Mouse (Mus musculus): ENCODE results near the gene Git2. TPM values are rescaled to one million over a fixed set of nuclear protein-coding genes. Genes with fewer than 3 reads are reported as not detected.

The Git2 gene
- total and polyA plus RNA-seq, 2 experiments = 11.0 to 11.8 TPM

DNA sequence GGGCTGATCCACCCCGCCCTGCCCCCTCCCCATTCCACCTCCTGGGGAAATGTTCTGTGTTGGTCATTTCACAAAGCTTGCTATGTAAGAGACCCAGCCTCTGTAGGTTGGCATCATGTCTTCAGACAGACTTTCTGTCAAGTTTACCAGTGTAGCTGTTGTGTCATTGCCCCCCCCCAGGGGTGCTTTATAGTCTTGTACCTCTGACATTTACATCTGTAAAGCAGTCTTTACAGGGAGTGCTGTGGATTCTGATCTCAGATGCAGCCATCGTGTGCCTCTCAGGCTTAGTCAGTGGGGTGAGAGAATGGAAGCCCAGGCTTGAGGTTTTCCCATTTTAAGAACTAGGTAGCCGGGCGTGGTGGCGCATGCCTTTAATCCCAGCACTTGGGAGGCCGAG is 26.5 kb upstream of the Git2 start:
- TF ChIP-seq POLR2A (IDR thresholded peaks at IDR 0.05; ENCODE audit: extremely low read depth, insufficient read depth, low read length) = no peak
- TF ChIP-seq CTCF (IDR thresholded peaks at IDR 0.05; ENCODE audit: low read depth, low read length) = no peak
- WGBS = 97% methylated on average over 6 of the region's 6 CpGs

DNA sequence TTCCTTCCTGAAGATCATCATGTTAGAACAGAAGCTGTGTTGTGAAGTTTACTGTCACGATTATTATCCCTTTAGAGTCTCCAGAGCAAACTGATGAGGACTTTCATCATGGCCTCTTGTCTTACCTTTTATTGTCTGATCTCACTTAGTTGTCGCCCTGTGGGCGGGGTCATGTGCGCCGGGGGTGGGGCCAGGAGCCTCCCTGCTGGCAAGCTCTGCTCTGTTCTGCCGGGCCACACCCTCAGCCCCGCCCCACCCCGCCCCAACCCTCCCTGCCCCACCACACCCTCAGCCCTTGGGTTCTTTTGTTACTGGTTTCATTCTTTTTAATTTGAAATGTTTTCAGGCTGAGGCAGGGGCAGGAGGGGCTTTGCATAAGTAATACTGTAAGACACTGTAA is 25.7 kb upstream of the Git2 start:
- H3K27ac ChIP-seq (replicated peaks; ENCODE audit: insufficient read depth, low read depth, low read length) = no peak overlapping the region
- no peaks in the 10 kb centered on the region for H3K27me3 ChIP-seq (ENCODE audit: control insufficient read depth, insufficient read depth, low read length)
- no peaks in the 10 kb centered on the region for H3K79me2 ChIP-seq (ENCODE audit: control insufficient read depth, insufficient read depth, low read length)
- H3K36me3 ChIP-seq (ENCODE audit: control insufficient read depth, insufficient read depth, low read length) = no peaks in the 10 kb centered on the region; the same call in 1 of the 2 replicates
- no peak for DNase-seq (ENCODE audit: extremely low read depth, low read depth, low spot score)
- TF ChIP-seq POLR2A (IDR thresholded peaks at IDR 0.05; ENCODE audit: extremely low read depth, insufficient read depth, low read length) = no peak
- no peak for TF ChIP-seq CTCF (IDR thresholded peaks at IDR 0.05; ENCODE audit: low read depth, low read length)
- no peak overlapping the region for H3K4me3 ChIP-seq (ENCODE audit: insufficient read depth, low read depth, low read length)
- H3K9ac ChIP-seq (ENCODE audit: low read depth, low read length) = no peak overlapping the region
- peaks cover 2% of the 10 kb centered on the region; the same call in 1 of the 2 replicates for H3K4me1 ChIP-seq (ENCODE audit: control insufficient read depth, insufficient read depth, low read length)
- 67% methylated on average over 8 of the region's 8 CpGs for WGBS

More for the DNA sequence above, 26.5 kb upstream of the Git2 start:
- no peak for DNase-seq (ENCODE audit: extremely low read depth, low read depth, low spot score)
- Histone ChIP-seq H3K79me2 (ENCODE audit: control insufficient read depth, insufficient read depth, low read length) (no peaks in the 10 kb centered on the region), H3K36me3 (ENCODE audit: control insufficient read depth, insufficient read depth, low read length) (no peaks in the 10 kb centered on the region; the same call in 1 of the 2 replicates), H3K4me3 (ENCODE audit: insufficient read depth, low read depth, low read length) (no peak overlapping the region), H3K9ac (ENCODE audit: low read depth, low read length) (no peak overlapping the region), H3K27ac (replicated peaks; ENCODE audit: insufficient read depth, low read depth, low read length) (no peak overlapping the region), H3K4me1 (ENCODE audit: control insufficient read depth, insufficient read depth, low read length) (no peaks in the 10 kb centered on the region), H3K27me3 (ENCODE audit: control insufficient read depth, insufficient read depth, low read length) (no peaks in the 10 kb centered on the region)

DNA sequence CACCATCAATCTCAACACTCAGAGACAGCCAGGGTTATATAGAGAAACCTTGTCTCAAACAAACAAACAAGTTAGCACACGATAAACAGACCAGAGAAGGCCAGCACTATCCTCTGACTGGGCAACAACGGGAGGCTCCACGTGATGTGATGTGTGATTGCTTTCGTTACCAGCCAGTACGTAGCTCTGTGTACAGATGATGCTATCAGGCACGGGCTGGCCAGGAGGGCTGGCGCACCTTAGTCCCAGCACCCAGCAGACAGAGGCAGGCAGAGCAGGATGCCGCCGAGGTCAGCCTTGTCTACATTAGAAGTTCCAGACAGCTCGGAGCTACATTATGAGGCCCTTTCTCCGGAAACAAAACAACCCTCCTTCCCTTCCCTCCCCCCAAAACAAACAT is 24.5 kb upstream of the Git2 start:
- DNase-seq (ENCODE audit: extremely low read depth, low read depth, low spot score) = no peak
- Histone ChIP-seq H3K4me3 (ENCODE audit: insufficient read depth, low read depth, low read length) (no peak overlapping the region), H3K36me3 (ENCODE audit: control insufficient read depth, insufficient read depth, low read length) (no peaks in the 10 kb centered on the region; the same call in 1 of the 2 replicates), H3K4me1 (ENCODE audit: control insufficient read depth, insufficient read depth, low read length) (peaks cover 4% of the 10 kb centered on the region; the same call in 1 of the 2 replicates), H3K27ac (replicated peaks; ENCODE audit: insufficient read depth, low read depth, low read length) (no peak overlapping the region), H3K79me2 (ENCODE audit: control insufficient read depth, insufficient read depth, low read length) (no peaks in the 10 kb centered on the region), H3K9ac (ENCODE audit: low read depth, low read length) (no peak overlapping the region), H3K27me3 (ENCODE audit: control insufficient read depth, insufficient read depth, low read length) (no peaks in the 10 kb centered on the region)
- 77% methylated on average over 11 of the region's 11 CpGs for WGBS
- TF ChIP-seq CTCF (IDR thresholded peaks at IDR 0.05; ENCODE audit: low read depth, low read length) (no peak), POLR2A (IDR thresholded peaks at IDR 0.05; ENCODE audit: extremely low read depth, insufficient read depth, low read length) (no peak)

- 88% methylated on average over 8 of the region's 8 CpGs for WGBS
- Histone ChIP-seq H3K27ac (replicated peaks; ENCODE audit: insufficient read depth, low read depth, low read length) (no peak overlapping the region), H3K36me3 (ENCODE audit: control insufficient read depth, insufficient read depth, low read length) (no peaks in the 10 kb centered on the region; the same call in 1 of the 2 replicates), H3K27me3 (ENCODE audit: control insufficient read depth, insufficient read depth, low read length) (no peaks in the 10 kb centered on the region), H3K4me3 (ENCODE audit: insufficient read depth, low read depth, low read length) (no peak overlapping the region), H3K79me2 (ENCODE audit: control insufficient read depth, insufficient read depth, low read length) (no peaks in the 10 kb centered on the region), H3K9ac (ENCODE audit: low read depth, low read length) (no peak overlapping the region), H3K4me1 (ENCODE audit: control insufficient read depth, insufficient read depth, low read length) (peaks cover 9% of the 10 kb centered on the region)
- no peak for DNase-seq (ENCODE audit: extremely low read depth, low read depth, low spot score)
- TF ChIP-seq POLR2A (IDR thresholded peaks at IDR 0.05; ENCODE audit: extremely low read depth, insufficient read depth, low read length) (no peak), CTCF (IDR thresholded peaks at IDR 0.05; ENCODE audit: low read depth, low read length) (no peak)
Measured at GRCm38 (mm10) chr5:114797253-114797652, 21.9 kb upstream of the Git2 start.

DNA sequence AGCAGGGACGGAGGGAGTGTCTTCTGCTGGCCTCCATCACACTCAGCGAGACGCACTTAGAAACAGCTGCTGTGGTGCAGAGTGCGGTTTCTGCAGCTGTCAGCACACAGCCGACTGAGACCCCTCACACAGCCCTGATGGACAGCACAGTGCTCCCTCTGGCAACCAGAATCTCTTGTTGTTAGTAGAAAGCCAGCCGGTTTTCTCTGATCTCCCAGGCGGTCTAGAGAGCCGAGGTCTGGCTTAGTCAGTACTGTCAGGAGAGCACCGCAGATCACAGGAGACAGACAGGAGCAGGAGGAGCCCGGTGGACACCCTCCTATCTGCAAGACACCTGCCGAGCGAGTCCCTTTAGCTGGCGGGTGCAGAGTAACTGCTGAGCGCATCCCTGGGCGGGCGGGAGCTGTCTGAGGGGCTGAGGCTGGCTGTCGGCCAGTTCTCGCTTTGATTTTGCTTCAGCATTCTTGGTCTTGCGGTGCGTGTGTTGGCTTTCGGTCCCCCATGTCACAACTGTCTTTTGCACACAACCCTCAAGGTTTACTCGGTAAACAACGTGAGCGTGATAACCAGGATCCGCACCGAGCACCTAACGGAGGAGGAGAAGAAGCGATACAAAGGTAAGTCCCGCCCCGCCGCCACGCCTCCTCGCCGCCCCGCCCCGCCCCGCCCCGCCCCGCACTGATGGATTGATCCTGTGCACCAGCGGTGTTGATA is 21.1 kb upstream of the Git2 start:
- no peaks in the 10 kb centered on the region for H3K27me3 ChIP-seq (ENCODE audit: control insufficient read depth, insufficient read depth, low read length)
- H3K27ac ChIP-seq (replicated peaks; ENCODE audit: insufficient read depth, low read depth, low read length) = no peak overlapping the region
- 31% methylated on average over 40 of the region's 40 CpGs for WGBS
- H3K79me2 ChIP-seq (ENCODE audit: control insufficient read depth, insufficient read depth, low read length) = no peaks in the 10 kb centered on the region
- no peaks in the 10 kb centered on the region; the same call in 1 of the 2 replicates for H3K36me3 ChIP-seq (ENCODE audit: control insufficient read depth, insufficient read depth, low read length)
- no peak overlapping the region for H3K4me3 ChIP-seq (ENCODE audit: insufficient read depth, low read depth, low read length)
- no peak for TF ChIP-seq CTCF (IDR thresholded peaks at IDR 0.05; ENCODE audit: low read depth, low read length)
- no peak for TF ChIP-seq POLR2A (IDR thresholded peaks at IDR 0.05; ENCODE audit: extremely low read depth, insufficient read depth, low read length)
- no peak overlapping the region for H3K9ac ChIP-seq (ENCODE audit: low read depth, low read length)
- H3K4me1 ChIP-seq (ENCODE audit: control insufficient read depth, insufficient read depth, low read length) = peaks cover 9% of the 10 kb centered on the region
- DNase-seq (ENCODE audit: extremely low read depth, low read depth, low spot score) = peak; percentile 40

DNA sequence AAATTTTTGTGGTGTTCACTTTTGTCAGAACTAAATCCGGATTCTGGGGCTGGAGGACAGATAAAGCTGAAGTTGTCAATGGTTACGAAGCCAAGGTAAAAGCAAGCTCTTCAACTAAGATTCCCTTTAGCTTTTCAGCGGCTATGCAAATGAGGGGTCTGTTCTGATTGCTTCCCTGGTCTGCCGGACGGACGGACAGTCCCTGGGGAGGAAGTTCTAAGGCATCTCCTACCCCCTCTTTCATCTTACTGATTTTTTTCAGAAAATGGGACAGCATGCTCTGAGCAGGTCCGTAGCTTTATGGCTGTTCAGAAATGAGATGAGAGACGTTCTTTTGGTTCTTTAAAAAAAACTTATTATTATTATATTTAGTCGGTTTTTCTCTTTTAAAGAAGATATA is 20.3 kb upstream of the Git2 start:
- no peaks in the 10 kb centered on the region for H3K79me2 ChIP-seq (ENCODE audit: control insufficient read depth, insufficient read depth, low read length)
- H3K4me1 ChIP-seq (ENCODE audit: control insufficient read depth, insufficient read depth, low read length) = peaks cover 9% of the 10 kb centered on the region
- H3K36me3 ChIP-seq (ENCODE audit: control insufficient read depth, insufficient read depth, low read length) = no peaks in the 10 kb centered on the region; the same call in 1 of the 2 replicates
- no peak overlapping the region for H3K27ac ChIP-seq (replicated peaks; ENCODE audit: insufficient read depth, low read depth, low read length)
- TF ChIP-seq CTCF (IDR thresholded peaks at IDR 0.05; ENCODE audit: low read depth, low read length) = no peak
- TF ChIP-seq POLR2A (IDR thresholded peaks at IDR 0.05; ENCODE audit: extremely low read depth, insufficient read depth, low read length) = no peak
- H3K27me3 ChIP-seq (ENCODE audit: control insufficient read depth, insufficient read depth, low read length) = no peaks in the 10 kb centered on the region
- no peak overlapping the region for H3K9ac ChIP-seq (ENCODE audit: low read depth, low read length)
- WGBS = 69% methylated on average over 9 of the region's 9 CpGs
- no peak for DNase-seq (ENCODE audit: extremely low read depth, low read depth, low spot score)
- H3K4me3 ChIP-seq (ENCODE audit: insufficient read depth, low read depth, low read length) = no peak overlapping the region

Measured in liver, adult 2 months (tissue).